Mouse (Mus musculus): ENCODE data around the gene Capzb.

GRCm38 (mm10) chr4:139179218-139179617, 13.5 kb upstream of the Capzb start:
- TF ChIP-seq CTCF (IDR thresholded peaks at IDR 0.05), result peak; percentile 29; the same call in 1 of the 2 replicates
- TF ChIP-seq EP300 (IDR thresholded peaks at IDR 0.05), result no peak

All from lung, postnatal 0 days (tissue).